Mouse (Mus musculus) yolk sac, embryonic 10.5 days (tissue): Measurements from ENCODE around the gene Fcor.
A peak's percentile ranks its signal among the peaks of the same experiment; 100 is the strongest.

Experiments used
- DNase-seq: peaks from one replicate; pipeline ENCODE4 v3.0.0-alpha.2; 2017; ENCODE audit warnings: low spot score

Gene Fcor

GRCm38 (mm10) chr8:3671980-3672491 lies at the start of gene Fcor:
Fcor (minus strand) TSS chr8:3672362.
- DNase-seq = peak; percentile 84

GRCm38 (mm10) chr8:3721041-3721440 lies 48.9 kb upstream of the Fcor start:
- no peak for DNase-seq

GRCm38 (mm10) chr8:3720551-3720950 lies 48.4 kb upstream of the Fcor start, which contains the start of gene Clec4g:
Clec4g (minus strand) TSS chr8:3720651.
- DNase-seq = no peak

- peak; percentile 51 for DNase-seq
Measured at GRCm38 (mm10) chr8:3718559-3718958, 46.4 kb upstream of the Fcor start.

DNA sequence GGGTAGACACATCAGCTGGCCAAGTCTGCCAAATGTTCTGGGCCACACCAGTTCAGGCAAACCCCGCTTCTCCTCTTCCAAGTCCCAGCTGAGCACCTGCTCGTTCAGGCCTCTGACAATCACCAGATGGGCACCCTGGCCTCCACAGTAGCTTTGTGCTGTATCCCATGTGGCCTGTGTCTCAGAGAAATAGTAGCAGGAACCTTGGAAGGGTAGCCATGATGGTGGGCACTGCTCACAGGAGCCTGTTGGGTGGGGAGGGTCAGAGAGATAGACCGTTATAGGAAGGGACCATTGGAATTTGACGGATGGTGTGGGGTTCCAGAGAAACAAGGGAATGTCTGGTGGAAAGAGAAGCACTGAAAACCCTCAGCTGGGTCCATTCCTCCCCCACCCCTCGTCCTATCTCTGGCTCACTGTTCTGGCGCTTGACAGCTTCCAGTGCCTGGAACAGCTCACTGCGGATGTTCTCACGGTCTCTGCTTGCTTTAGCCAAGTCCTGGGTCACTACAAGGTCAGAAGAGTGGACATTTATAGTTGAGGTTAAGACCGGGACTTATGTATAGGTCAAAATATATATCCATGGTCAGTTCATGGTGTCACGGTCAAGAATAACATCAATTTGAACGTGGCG lies 45.3 kb upstream of the Fcor start:
- DNase-seq = peak; percentile 11

GRCm38 (mm10) chr8:3711646-3712045 lies 39.5 kb upstream of the Fcor start:
- no peak for DNase-seq

DNA sequence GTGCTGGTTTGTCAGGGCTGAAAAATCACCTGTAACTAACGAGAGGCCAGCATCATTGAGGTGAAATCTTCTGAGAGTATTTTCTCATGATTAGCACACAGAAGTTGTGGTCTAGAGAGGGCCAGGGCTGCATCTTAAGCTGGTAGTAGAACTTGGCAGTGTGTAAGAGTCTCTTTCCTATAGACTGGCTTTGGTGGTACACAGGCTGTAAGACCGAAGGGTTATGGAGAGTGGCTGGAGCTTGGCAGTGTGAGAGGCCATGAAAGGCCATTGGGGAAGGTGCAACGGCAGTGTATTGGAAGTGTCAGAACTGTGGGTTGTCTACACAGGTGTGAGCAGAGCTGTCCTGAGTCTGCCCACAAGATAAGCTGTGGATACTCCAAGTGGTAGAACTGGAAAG lies 38.1 kb upstream of the Fcor start:
- DNase-seq = no peak

DNA sequence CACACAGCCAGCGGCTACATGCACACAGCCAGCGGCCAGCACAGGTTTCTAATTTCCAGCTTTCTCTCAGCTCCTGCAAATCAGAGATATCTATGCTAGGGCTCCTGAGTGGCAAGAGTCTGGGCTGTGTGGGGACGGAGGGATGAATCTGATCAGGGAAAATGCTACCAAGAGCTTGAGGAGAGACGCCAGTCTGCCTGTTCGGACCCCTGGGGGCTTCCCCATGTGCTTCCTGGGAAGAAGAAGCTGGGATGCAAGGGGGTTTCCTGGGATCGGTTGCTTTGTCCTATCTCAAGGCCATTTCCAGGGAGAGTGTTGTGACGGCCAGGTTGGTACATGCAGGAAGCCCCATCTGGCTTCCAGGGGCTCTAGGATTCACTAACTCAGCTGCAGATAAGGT lies 35.4 kb upstream of the Fcor start:
- no peak for DNase-seq

DNA sequence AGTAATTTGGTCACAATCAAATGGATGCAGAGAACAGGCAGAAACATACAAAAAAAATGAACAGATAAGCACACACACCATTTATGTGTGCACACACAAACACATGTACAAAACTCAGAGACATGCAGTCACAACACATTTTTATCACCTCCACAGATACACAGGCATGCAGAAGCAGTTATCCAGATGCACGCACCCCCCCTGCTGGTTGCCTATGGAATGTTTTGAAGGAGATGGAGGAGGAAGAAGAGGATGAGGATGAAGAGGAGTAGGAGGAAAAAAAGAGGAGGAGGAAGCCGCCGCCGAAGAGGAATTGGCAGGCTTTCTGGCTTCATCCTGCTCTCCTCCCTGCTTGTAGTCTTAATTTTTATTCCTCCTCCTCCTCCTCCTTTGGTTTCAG lies 33.5 kb upstream of the Fcor start:
- peak; percentile 11 for DNase-seq

GRCm38 (mm10) chr8:3701491-3701890 lies 29.3 kb upstream of the Fcor start:
- DNase-seq = no peak

DNA sequence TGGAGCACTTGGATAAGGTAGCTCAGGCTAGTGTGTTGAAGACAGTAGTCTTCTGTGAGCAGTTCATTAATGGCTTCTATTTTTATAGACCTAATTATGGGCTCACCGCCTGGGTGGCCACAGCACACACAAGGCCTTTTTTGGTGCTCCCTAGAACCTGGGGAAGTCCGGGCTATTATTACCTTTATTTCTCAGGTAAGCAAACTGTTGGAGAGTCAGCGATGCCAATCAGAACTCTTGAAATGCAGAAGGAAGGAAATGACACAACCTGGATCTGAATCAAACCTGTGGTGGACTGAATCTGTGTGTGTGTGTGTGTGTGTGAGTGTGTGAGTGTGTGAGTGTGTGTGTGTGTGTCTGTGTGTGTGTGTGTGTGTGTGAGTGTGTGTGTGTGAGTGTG lies 22.0 kb upstream of the Fcor start, which contains the start of gene Fcer2a:
Gene Fcer2a (minus strand): TSS at position 55 of the 400 bp plus-strand sequence.
- no peak for DNase-seq

- no peak for DNase-seq
Measured at GRCm38 (mm10) chr8:3690774-3691173, 18.6 kb upstream of the Fcor start.

GRCm38 (mm10) chr8:3687537-3687936 lies 15.4 kb upstream of the Fcor start:
- DNase-seq = no peak

GRCm38 (mm10) chr8:3685422-3685821 lies 13.3 kb upstream of the Fcor start:
- DNase-seq = no peak

DNA sequence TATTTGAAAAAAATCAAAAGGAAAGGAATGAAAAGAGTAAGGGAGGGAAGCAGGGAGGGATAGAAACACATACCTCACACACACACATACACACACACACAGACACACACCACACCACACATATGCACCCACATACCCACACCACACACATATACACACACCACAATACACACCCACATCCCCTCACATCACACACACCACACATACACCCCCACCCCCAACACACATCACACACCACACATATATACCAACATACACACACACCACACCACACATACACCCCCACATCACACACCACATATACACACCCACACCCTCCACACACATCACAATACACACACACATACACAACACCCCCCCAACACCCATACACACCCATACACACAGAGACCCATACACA lies 12.4 kb upstream of the Fcor start:
- DNase-seq = no peak

- DNase-seq = no peak
Measured at GRCm38 (mm10) chr8:3683408-3684176, 11.4 kb upstream of the Fcor start.

GRCm38 (mm10) chr8:3682435-3682834 lies 10.3 kb upstream of the Fcor start:
- DNase-seq = no peak

GRCm38 (mm10) chr8:3679656-3680055 lies 7.5 kb upstream of the Fcor start:
- no peak for DNase-seq

GRCm38 (mm10) chr8:3679236-3679635 lies 7.1 kb upstream of the Fcor start:
- DNase-seq = no peak

DNA sequence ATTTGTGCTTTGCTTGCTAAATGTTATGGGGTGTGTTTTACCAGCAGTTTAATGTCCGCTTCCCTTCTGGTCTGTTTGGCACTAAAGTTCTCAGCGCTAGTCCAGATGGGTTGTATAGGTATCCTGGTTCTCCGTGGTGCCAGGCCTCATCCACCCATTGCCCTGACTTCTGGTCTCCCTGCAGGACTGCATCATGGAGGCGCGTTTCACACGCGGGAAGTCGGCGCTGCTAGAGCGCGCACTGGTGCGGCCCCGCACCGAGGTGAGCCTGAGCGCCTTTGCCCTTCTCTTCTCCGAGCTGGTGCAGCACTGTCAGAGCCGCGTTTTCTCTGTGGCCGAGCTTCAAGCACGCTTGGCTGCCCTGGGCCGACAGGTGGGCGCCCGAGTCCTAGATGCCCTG lies 6.7 kb upstream of the Fcor start:
- DNase-seq = no peak

- DNase-seq = peak; percentile 47
Measured at GRCm38 (mm10) chr8:3676993-3677579, 4.9 kb upstream of the Fcor start.

GRCm38 (mm10) chr8:3676131-3676992 lies 4.2 kb upstream of the Fcor start, which contains the start of gene Trappc5:
Trappc5 (plus strand) TSS chr8:3676299.
- DNase-seq = peak; percentile 90
